Mouse (Mus musculus) liver, adult 2 months (tissue): Measurements from ENCODE around the gene Fan1.

Experiments used
- CTCF ChIP-seq: fragments of 200-500 bp; IDR thresholded peaks from 2 replicates; pipeline ENCODE4 v1.5.1; 2011; ENCODE audit warnings: low read depth, low read length, control low read depth
- POLR2A ChIP-seq: fragments of 200-500 bp; IDR thresholded peaks from 2 replicates; pipeline ENCODE4 v1.6.1; 2011; ENCODE audit warnings: low read length, control low read depth; ENCODE audit not compliant: insufficient read depth; ENCODE audit errors: extremely low read depth

DNA sequence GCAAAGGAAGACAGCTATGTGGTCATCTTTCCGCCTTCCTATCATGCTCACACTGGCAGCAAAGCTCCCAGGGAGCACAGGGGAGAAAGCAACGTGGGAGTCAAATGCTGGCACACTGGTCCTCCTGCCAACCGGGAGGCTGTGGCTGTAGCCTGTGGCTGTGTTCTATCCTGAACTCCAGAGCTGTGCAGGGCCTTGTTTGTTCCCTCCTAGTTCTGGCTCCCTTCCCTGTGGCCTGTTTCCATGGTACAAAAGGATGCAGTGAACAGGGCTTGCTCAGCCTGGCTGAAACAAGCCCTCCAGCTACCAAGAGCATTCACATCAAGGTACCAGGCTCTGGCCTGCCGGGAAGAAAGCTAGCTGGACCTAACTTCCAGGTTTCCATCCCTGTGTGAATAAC, 22.8 kb downstream of the Fan1 start:
- no peak for TF ChIP-seq CTCF
- no peak for TF ChIP-seq POLR2A
